Mouse (Mus musculus): ENCODE results near the gene Sectm1b.

The Sectm1b gene

GRCm38 (mm10) chr11:121017703-121018102, 45.7 kb downstream of the Sectm1b start:
- DNase-seq = peak; percentile 68

DNA sequence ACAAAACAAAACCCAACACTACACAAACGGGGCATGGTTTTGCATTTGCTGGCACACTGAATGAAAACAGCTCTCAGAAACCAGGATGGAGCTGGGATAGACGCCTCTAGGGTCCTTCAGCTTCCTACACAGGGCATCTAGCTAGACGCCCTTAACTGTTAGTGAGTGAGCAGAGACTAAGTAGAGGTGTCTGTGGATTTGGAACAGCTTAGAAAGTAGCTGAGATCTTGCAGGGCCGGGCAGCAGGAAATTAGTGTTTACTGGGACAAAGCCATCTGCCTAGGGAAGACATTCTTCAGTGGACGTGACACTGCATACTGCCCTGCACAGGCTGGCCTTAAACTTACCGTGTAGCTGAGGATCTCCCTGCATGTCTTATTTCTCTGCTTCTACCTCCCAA, 47.9 kb downstream of the Sectm1b start:
- no peak for DNase-seq

DNA sequence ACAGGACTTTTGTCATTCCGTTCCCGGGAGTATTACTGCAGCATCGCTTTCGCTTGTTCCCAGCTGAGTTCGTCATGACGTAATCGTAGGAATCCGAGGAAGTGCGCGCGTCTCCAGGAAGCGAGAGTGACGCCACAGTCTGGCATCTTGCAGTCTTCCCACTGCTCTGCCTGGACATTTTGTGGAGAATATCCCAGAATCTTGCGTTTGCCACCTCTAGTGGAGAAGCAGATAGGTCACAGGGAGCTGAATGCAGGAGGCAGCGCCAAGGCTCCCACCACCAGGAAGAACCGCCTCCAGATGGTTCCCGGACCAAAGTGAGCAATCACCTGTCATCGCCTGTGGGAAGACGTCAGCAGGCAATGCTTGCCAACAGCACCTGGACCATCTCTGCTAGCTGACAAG, 48.5 kb downstream of the Sectm1b start:
- DNase-seq = peak; percentile 42

GRCm38 (mm10) chr11:121013656-121014055, 49.7 kb downstream of the Sectm1b start:
- DNase-seq = no peak

GRCm38 (mm10) chr11:121010044-121010755, 53.2 kb downstream of the Sectm1b start:
- DNase-seq = no peak

GRCm38 (mm10) chr11:121006184-121006583, 57.2 kb downstream of the Sectm1b start:
- no peak for DNase-seq

GRCm38 (mm10) chr11:121004281-121004680, 59.1 kb downstream of the Sectm1b start:
- no peak for DNase-seq

Measured in right cerebral cortex, postnatal 14 days (tissue).